ENCODE assay signal across 11 mouse cellular contexts in genomic region chr17:79765061-79765794, GRCm38 (mm10). TPM values are rescaled to one million over a fixed set of nuclear protein-coding genes. Genes with fewer than 3 reads are reported as not detected.
DNase-seq lines count a peak whose midpoint lies in the region; ATAC-seq and TF ChIP-seq lines count a peak whose summit lies in the region.
"Had no signal": no experiment of that assay in that cellular context is flagged by ENCODE, and none has a peak within 500 bp of the region (broad histone marks: within the 10 kb centered on the region; RNA-seq: fewer than 3 reads in every experiment).

No protein-coding gene starts in this region.

- peak; percentile 45 for DNase-seq in forebrain, postnatal 0 days
- no peak for DNase-seq in layer of hippocampus, adult 2 months (ENCODE audit: low spot score in 2 of 2)
- DNase-seq in layer of hippocampus, adult 18-20 months (ENCODE audit: low spot score in 2 of 2), result no peak
- DNase-seq in 3T3-L1 (ENCODE audit: low read depth, low spot score), result peak; percentile 43
- DNase-seq in NIH3T3 (ENCODE audit: low read depth), result peak; percentile 66
- DNase-seq: gastrocnemius, postnatal 25 days; lung, adult 18-20 months had no signal

- no peak overlapping the region for H3K4me2 ChIP-seq in forebrain, postnatal 0 days (ENCODE audit: low read depth)
- no peak overlapping the region for H3K4me2 ChIP-seq in forebrain, embryonic 12.5 days

- no peak overlapping the region for H3K4me3 ChIP-seq in forebrain, postnatal 0 days (ENCODE audit: low read depth, low read length)
- no peak overlapping the region for H3K4me3 ChIP-seq in forebrain, embryonic 12.5 days (replicated peaks)
- no peak overlapping the region for H3K4me3 ChIP-seq in layer of hippocampus, adult 2 months
- H3K4me3 ChIP-seq: erythroblast, embryonic 14.5 days had no signal

- no peak overlapping the region for H3K9ac ChIP-seq in forebrain, postnatal 0 days
- H3K9ac ChIP-seq in forebrain, embryonic 12.5 days, result no peak overlapping the region

- H3K9me3 ChIP-seq in forebrain, postnatal 0 days (ENCODE audit: low read length), result no peaks in the 10 kb centered on the region
- no peaks in the 10 kb centered on the region for H3K9me3 ChIP-seq in forebrain, embryonic 12.5 days

- H3K27ac ChIP-seq in forebrain, postnatal 0 days (ENCODE audit: low read depth, low read length), result peak overlapping the region; percentile 40; the same call in 1 of the 2 replicates
- H3K27ac ChIP-seq in forebrain, embryonic 12.5 days, result no peak overlapping the region
- H3K27ac ChIP-seq in layer of hippocampus, adult 2 months, result peak overlapping the region; percentile 62

- no peaks in the 10 kb centered on the region for H3K36me3 ChIP-seq in forebrain, postnatal 0 days (ENCODE audit: insufficient read depth)
- H3K36me3 ChIP-seq in forebrain, embryonic 12.5 days (replicated peaks), result no peaks in the 10 kb centered on the region

- peak; percentile 86 for ATAC-seq in forebrain, postnatal 0 days
- ATAC-seq in forebrain, embryonic 12.5 days (ENCODE audit: low FRiP score), result no peak
- ATAC-seq in CD4-positive, CD25-positive, alpha-beta regulatory T cell, adult 4 months, result no peak

- no peak for TF ChIP-seq CTCF in forebrain, postnatal 0 days (IDR thresholded peaks at IDR 0.05; ENCODE audit: low read depth)
- TF ChIP-seq CTCF in layer of hippocampus, adult 2 months (conservative IDR thresholded peaks at IDR 0.05), result no peak

- no peaks in the 10 kb centered on the region for H3K27me3 ChIP-seq in forebrain, postnatal 0 days (ENCODE audit: insufficient read depth, low read length)
- H3K27me3 ChIP-seq in forebrain, embryonic 12.5 days, result no peaks in the 10 kb centered on the region

- WGBS in forebrain, postnatal 0 days, result 46% methylated on average over 7 of the region's 7 CpGs
- WGBS in forebrain, embryonic 12.5 days, result 81% methylated on average over 7 of the region's 7 CpGs

- peaks cover 3% of the 10 kb centered on the region; the same call in 1 of the 2 replicates for H3K4me1 ChIP-seq in forebrain, postnatal 0 days (ENCODE audit: insufficient read depth)
- H3K4me1 ChIP-seq in forebrain, embryonic 12.5 days, result no peaks in the 10 kb centered on the region

RNA-seq across cellular contexts. Expression of gene Cyp1b1, which starts 50.4 kb away (rescaled TPM):
- 5.7 and 7.5 TPM in 2 replicates for total RNA-seq in forebrain, postnatal 0 days (2014; rRNA removed)
- polyA plus RNA-seq in forebrain, postnatal 0 days (2015; fragmentation: Nextera tagmentation; extraction: Ambion mirVana), result 5.2 and 5.4 TPM in 2 replicates
- polyA plus RNA-seq in forebrain, embryonic 12.5 days (2016; fragmentation: Nextera tagmentation; extraction: Ambion mirVana), result 3.5 and 3.9 TPM in 2 replicates
- total RNA-seq in layer of hippocampus, adult 2 months (2021), result 1 to 10 TPM; 3.4 to 4.5 TPM
- 1 to 10 TPM; 2.7 to 3.3 TPM for total RNA-seq in layer of hippocampus, adult 18-20 months (2021)
- polyA plus RNA-seq in CD4-positive, CD25-positive, alpha-beta regulatory T cell, adult 4 months (2017; shearing (Covaris generic)), result not detected
- total RNA-seq: hematopoietic stem cell, adult 5-6 weeks had no signal
- polyA plus RNA-seq: erythroblast, embryonic 14.5 days had no signal

Comparison
In these comparisons a context has a peak if more than half of its experiments do, and no peak if none do; other contexts are left out.
1. DNase-seq: peak in forebrain, postnatal 0 days (single experiment), 3T3-L1 (single experiment) and NIH3T3 (single experiment); none in layer of hippocampus, adult 2 months (0 of 2) and layer of hippocampus, adult 18-20 months (0 of 2).